Mouse (Mus musculus): ENCODE measurements around the gene Thoc7.
"Not testable (repeated sequence)": the region's sequence is repeated elsewhere in the genome, so short reads cannot be mapped to it uniquely, and the experiment has no call there.

Thoc7 gene

GRCm38 (mm10) chr14:13961401-13962112 lies at the start of gene Thoc7, which contains the start of gene Atxn7:
Gene Thoc7, minus strand, starts transcription at chr14:13961852.
Gene Atxn7, plus strand, starts transcription at chr14:13961440.
- peak; percentile 32 for DNase-seq (ENCODE audit: low spot score)

GRCm38 (mm10) chr14:14009712-14010111 lies 48.1 kb upstream of the Thoc7 start:
- DNase-seq (ENCODE audit: low spot score) = no peak

- DNase-seq (ENCODE audit: low spot score) = no peak
These were observed 41.1 kb upstream of the Thoc7 start for GRCm38 (mm10) chr14:14002771-14003170.

- DNase-seq (ENCODE audit: low spot score) = no peak
These were observed 33.8 kb upstream of the Thoc7 start for GRCm38 (mm10) chr14:13995206-13996097.

- DNase-seq (ENCODE audit: low spot score) = no peak
These were observed 29.1 kb upstream of the Thoc7 start for GRCm38 (mm10) chr14:13990741-13991140.

- DNase-seq (ENCODE audit: low spot score) = no peak
These were observed 26.7 kb upstream of the Thoc7 start for GRCm38 (mm10) chr14:13988397-13988796.

- no peak for DNase-seq (ENCODE audit: low spot score)
These were observed 20.5 kb upstream of the Thoc7 start for GRCm38 (mm10) chr14:13982174-13982573.

GRCm38 (mm10) chr14:13981286-13981685 lies 19.6 kb upstream of the Thoc7 start:
- no peak for DNase-seq (ENCODE audit: low spot score)

- DNase-seq (ENCODE audit: low spot score) = no peak
These were observed 15.8 kb upstream of the Thoc7 start for GRCm38 (mm10) chr14:13977498-13977897.

GRCm38 (mm10) chr14:13971644-13972234 lies 10.1 kb upstream of the Thoc7 start:
- no peak for DNase-seq (ENCODE audit: low spot score)

GRCm38 (mm10) chr14:13970513-13970912 lies 8.9 kb upstream of the Thoc7 start:
- no peak for DNase-seq (ENCODE audit: low spot score)

- no peak for DNase-seq (ENCODE audit: low spot score)
These were observed 6.8 kb upstream of the Thoc7 start for GRCm38 (mm10) chr14:13968476-13968875.

GRCm38 (mm10) chr14:13967607-13968006 lies 6.0 kb upstream of the Thoc7 start:
- no peak for DNase-seq (ENCODE audit: low spot score)

GRCm38 (mm10) chr14:13963527-13963926 lies 1.9 kb upstream of the Thoc7 start:
- DNase-seq (ENCODE audit: low spot score) = no peak

GRCm38 (mm10) chr14:13962476-13962875 lies 824 bp upstream of the Thoc7 start:
- no peak for DNase-seq (ENCODE audit: low spot score)

- peak; percentile 49 for DNase-seq (ENCODE audit: low spot score)
These were observed 948 bp downstream of the Thoc7 start for GRCm38 (mm10) chr14:13960482-13961325.

- DNase-seq (ENCODE audit: low spot score) = no peak
These were observed 1.6 kb downstream of the Thoc7 start for GRCm38 (mm10) chr14:13960079-13960478.

GRCm38 (mm10) chr14:13952151-13952550 lies 9.5 kb downstream of the Thoc7 start:
- not testable (repeated sequence) for DNase-seq (ENCODE audit: low spot score)

GRCm38 (mm10) chr14:13950401-13950800 lies 11.3 kb downstream of the Thoc7 start:
- DNase-seq (ENCODE audit: low spot score) = no peak

- DNase-seq (ENCODE audit: low spot score) = no peak
These were observed 13.3 kb downstream of the Thoc7 start for GRCm38 (mm10) chr14:13948345-13948744.

- no peak for DNase-seq (ENCODE audit: low spot score)
These were observed 17.0 kb downstream of the Thoc7 start for GRCm38 (mm10) chr14:13944686-13945085.

GRCm38 (mm10) chr14:13934052-13934371 lies 27.6 kb downstream of the Thoc7 start:
- no peak for DNase-seq (ENCODE audit: low spot score)
